Mouse (Mus musculus) kidney, postnatal 36 days (tissue): Measurements from ENCODE around the gene Slc35a3.
"Not testable (repeated sequence)": the region's sequence is repeated elsewhere in the genome, so short reads cannot be mapped to it uniquely, and the experiment has no call there.

Experiments used
- DNase-seq, 2 experiments: peaks; one replicate each; pipeline ENCODE4 v3.0.0; 2021 to 2022; ENCODE audit warnings: mixed read lengths in 2 of 2

The Slc35a3 gene

DNA sequence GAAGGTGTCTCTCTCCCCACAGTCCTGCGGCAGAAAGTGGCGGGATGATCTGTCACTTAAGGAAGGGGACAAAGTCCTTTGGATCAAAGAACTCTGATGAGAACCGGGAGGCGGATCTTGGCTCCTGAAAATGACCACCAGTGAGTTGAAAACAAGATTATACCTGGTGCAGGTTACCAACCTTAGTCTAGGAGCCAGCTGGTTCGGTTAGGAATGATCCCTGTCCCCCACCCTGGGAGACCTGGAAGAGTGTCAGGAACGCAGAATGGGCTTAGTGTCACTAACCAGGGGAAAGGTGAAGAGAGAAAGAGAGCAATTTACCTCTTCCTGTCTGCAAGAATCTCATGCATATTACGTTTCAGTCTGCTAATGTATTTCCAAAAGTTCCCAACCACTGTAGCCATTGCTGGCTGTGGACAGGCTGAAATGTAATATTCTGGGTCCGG is at the start of gene Slc35a3:
TSS of gene Slc35a3 (minus strand) at position 396 of the 446 bp plus-strand sequence.
- peak; percentile 77 to 78 for DNase-seq

DNA sequence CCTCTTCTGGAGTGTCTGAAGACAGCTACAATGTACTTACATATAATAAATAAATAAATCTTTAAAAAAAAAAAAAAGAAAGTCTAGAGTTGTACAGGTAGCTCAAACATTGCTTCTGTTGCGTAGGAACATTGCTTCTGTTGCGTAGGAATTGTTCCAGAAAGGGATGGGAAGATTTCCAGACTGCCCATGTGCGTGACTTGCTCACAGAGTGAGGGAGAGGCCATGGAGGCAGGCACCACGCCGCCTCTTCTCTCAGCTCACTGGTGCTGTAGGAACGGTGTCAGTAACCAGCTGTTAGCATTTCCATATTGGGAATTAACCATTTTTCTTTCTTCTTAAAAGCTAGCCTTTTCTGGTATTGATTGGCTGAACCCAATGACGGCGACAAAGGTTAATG is 40.2 kb upstream of the Slc35a3 start:
- no peak for DNase-seq

DNA sequence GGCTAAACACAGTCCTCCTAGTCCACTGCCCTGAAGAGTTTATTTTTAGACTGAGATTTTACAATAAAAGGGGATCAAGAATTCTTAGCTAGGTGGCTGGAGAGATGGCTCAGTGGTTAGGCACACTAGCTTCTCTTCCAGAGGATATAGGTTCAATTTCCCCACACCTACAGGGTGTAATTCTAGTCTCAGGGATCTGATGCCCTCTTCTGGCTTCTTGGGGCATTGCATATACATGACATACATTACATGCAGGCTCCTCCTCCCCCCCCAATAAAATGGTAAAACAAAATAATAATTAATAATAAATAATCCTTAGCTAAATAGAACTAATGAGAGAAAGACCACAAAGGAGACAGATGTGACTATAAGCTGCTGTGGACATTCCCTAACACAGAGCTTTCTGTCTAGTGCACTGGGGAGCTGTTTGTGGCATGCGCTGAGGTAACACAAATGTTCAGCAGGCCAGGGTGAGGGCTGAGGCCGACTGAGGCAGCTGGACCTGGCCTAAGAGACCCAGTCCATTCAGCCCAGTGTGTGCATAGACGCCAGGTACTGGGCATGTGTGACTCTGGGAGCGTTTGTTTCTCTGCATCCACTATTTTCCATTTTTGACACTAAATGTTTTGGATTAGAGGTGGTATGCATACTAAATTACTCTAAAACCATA is 38.7 kb upstream of the Slc35a3 start:
- peak; percentile 53 to 71 for DNase-seq

DNA sequence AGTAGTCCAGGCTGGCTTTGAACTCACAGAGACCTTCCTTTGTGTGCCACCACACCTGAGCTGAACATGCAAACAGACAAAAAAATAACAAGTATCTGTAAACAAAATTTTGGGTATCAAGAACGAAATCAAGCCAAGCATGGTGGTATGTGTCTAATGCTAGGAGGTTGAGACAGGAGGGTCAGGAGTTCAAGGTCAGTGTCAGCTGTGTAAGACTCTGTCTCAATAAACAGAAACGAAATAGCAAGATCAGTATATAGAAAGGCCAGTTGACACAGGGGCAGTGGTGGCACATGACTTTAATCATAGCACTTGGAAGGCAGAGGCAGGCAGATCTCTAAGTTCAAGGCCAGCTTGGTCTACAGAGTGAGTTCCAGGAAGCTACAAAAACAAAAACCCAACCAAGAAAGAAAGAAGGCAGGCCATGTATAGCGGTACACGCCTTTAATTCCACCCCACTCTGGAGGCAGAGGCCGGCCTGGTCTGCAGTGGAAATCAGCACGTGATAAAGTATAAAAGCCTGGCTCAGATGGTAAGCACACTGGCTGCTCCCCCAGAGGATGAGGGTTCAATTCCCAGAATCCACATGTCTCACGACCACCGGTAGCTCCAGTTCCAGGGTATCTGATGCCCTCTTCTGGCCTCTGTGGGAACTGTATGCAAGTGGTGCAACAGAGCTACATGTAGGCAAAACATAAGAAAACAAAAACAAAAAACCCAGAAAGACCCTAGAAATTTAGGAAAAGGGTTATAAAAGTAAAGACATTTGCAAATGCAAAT is 36.0 kb upstream of the Slc35a3 start:
- peak; percentile 34 to 74 for DNase-seq

DNA sequence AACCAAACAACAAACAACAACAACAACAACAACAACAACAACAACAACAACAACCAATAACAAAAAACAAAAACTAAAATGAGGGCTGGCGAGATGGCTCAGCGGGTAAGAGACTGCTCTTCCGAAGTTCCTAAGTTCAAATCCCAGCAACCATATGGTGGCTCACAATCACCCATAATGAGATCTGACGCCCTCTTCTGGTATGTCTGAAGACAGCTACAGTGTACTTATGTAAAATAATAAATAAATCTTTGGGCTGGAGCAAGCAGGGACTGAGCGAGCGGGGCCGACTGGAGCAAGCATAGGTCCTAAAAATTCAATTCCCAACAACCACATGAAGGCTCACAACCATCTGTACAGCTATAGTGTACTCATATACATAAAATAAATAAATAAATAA is 35.0 kb upstream of the Slc35a3 start:
- not testable (repeated sequence) for DNase-seq

DNA sequence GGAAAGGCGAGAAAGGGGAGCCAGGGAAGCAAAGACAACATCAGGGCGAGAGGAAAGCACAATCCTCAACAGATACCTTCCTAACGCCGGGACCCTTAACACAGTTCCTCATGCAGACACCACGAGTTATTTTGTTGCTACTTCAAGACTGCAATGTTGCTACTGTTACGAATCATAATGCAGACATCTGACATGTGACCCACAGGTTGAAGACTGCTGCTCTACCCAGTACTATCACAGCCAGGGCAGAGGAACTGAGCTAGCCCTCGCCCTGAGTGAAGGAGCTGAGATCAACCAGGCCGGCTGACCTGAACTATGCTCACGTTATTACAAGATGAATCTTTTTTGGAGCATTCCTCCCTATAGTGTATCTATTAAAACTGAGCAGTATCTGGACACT is 28.3 kb upstream of the Slc35a3 start:
- DNase-seq = no peak

DNA sequence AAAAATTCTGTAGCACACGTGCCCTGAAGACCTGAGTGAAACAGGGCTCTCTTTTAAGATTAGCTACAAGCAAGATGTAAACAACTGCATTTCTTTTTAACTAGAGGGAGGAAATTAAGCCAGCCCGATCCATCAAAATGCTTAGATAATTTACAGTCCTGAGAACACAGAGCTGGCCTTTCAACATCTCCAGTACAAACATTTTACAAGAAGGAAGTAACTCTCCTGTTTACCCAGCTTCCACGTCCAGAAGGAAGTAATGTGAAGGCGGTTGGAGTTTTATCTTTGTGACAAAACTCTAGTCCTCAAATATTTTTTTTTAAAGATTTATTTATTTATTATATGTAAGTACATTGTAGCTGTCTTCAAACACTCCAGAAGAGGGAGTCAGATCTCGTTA is 27.5 kb upstream of the Slc35a3 start:
- DNase-seq = no peak

DNA sequence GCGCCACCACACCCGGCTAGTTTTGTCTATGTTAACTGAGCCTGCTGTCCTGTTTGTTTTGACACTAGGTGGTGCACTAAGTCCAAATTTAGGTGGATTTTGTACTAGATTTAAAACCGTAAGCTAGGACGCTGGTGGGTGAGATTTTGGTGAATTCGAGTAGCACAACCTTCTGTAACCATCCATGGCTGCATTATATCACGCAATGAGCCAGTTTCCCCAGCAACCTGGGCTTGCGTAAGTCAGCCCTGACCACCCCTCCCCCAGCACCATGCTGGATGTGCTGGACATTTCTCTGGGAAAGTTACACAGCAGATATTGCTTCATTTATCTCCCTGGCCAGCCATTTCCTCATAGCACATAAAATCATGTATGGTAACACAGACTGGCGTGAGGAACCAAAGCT is 24.7 kb upstream of the Slc35a3 start:
- DNase-seq = peak in 1 of 2 experiments; percentile 14

DNA sequence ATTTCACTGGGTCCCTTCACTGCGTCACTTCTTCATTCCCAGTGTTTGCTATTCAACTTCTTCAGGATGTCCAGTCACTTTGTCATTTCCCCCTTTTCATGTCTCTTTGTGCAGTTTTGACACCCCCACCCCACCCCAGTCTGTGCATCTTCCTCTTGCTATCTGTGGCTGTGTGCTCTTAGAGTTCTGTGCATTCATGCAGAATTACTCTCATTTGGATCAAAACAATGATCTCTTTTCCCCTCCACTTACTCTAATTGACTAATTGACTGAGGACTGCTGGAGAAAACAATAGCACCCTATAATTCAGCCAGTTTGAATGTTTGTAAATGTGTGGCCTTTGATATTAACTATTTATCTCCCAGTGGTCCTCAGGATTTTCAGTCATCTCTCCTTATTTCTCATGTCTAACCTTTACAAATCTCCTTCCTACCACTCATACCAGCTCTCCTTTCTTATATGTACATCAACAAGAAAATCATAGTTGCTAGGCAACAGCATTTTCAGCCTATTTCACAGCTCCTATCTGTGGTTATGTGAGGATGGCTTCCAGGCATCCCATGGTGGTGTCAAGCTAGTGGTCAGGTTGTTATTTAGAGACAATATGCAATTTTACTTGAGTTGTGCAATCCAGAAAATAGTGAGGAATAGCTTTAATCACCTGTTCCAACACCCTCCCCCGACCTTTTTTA is 17.0 kb upstream of the Slc35a3 start:
- DNase-seq = no peak

DNA sequence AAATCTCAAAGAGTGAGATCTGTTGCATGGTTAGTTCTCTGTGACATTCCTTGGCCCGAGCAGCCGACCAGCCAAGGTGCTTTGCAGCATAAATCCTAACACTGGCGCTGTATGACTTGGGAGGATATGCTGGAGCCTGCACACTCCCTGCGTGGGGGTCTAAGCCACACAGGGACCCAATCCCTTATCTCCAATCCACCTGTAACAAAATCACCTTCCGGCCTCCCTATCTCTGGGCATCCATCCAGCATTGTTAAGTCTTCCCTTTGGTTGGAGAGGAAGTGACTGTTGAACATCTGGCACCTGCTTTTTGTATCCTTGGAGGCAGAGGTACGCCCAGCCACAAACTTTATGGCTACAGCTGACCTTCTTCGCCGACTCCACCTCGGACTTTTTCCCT is 14.2 kb upstream of the Slc35a3 start:
- no peak for DNase-seq

DNA sequence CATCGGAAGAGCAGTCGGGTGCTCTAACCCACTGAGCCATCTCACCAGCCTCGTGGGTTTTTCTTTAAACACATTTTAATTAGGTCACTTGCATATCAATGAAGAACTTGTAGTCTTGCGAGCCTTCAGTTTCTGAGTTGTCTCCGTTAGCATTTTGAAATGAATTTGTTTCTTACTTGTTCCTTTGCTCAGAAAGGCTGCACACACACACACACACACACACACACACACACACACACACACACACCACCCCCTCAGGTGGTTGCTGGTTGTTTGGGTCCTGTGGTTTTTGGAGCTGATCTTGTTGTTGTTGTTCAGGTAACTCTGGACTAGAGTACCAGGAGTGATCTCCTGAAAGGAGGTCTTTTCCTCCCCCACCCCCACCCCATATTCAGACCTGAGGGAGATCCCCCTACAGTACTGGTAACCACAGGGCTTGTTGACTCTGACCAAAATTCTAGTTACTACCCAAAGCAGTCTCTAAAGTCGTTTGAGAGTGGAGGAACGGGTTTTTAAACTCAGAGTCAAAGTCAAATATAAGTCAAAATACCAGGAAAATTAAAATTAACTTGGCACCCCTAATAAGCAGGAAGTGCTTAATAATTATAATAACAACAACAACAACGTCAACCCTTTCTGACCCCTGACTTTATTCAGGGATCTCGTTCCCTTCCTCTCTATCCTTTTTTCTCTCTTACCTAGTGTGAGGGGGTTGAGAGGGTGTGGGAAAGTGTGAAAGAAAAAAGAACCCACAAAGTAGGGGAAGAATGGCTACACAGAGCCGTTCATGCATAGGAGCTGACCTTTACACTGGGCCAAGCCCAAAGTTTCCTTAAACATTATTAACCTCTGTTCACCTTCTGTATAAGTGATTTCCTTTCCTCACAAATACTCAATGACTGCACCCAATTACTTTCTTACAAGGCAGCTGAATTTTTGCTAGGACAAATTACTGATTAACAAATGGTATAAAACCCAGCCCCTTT is 11.2 kb upstream of the Slc35a3 start:
- DNase-seq = no peak

DNA sequence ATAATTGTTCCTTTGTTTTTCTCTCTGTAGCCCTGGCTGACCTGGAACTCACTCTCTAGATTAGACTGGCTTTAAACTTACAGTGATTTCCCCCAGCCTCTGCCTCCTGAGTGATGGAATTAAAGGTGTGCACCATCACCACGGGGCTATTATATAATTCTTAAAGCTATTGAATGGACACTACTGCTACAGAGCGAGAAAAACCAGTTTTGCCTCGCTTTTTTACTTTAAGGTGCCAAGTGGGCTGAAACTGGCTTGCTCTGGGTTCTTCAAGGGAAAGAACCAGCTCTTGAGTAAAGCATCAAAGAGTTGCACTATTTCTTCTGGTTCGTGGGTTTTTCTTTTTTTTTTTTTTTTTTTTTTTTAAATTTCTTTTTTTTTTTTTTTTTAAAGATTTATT is 10.3 kb upstream of the Slc35a3 start:
- peak in 1 of 2 experiments; percentile 16 for DNase-seq

DNA sequence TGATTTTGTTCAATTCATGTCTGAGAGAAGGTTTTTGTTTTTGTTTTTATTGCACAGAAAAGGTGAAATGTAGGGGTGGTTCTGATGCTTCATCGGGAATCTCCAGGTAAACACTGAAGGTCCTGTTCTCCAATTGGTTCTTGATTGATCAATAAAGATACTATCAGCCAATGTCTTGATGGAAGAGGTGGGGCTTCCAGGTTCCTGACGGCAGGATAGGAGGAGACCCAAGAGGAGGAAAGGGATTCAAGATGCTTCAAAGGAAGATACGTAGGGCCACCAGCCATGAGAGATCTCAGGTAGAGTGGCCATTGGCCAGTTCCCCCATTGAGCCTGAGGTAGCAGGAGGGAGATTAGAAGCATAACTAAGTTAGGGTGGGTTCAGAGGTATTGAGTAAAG is 6.3 kb upstream of the Slc35a3 start:
- DNase-seq = no peak

DNA sequence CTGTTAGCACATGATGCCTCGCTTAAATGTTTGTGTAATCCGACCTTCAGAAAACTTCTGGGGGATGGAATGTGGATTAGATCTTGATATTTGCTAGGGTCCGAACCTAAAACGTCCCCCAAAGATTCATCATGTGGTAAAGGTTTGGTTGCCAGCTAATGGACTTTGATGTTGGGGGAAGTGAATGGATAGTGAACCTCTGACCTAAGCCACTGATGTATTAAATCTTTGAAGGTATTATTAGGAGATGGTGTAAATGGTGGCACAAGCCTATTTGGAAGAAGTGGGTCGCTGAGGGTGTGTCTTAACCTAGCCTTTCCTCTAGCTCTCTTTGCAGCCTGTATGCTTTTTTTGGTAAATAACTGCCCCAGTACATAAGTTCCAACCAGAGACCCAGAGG is 400 bp upstream of the Slc35a3 start:
- DNase-seq = peak; percentile 30 to 36

DNA sequence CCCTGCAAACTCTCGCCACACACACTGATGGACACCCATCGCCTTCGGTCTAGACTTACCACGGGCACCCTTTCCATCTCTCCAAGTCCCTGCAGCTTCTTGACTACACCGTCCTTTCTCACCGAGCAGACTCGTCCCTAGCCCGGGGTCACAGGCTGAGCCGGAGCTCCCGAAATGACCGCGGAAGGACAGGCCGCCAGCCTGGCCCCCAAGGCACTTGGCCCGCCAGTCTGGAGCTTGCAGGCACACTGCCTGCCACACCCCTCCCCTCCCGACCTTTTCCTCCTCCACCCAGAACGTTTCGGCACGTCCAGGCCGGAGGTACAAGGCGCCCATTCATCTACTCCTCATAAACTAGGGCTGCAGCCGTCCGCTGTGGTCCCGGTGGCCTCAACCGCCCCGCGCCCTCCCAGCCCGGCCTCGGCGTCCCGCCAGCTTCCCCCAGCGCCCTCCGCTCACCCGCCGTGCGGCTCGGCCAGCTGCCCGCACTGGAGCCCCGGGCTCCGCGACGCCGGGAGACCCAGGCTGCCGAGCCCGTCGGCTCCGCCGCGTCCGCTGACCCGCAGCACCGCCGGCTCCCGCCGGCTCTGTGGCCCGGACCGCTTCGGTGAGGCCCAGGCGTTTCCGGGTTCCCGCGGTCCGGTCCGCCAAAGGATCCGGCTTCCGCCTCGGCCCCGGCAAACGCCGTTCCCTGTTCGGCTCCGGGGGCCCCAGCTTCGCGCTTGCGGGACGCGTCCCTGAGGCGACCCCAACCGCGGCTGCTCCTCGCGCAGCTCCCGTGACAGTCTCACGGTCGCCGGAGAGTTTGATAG is 801 bp downstream of the Slc35a3 start:
- DNase-seq = peak; percentile 68 to 88

DNA sequence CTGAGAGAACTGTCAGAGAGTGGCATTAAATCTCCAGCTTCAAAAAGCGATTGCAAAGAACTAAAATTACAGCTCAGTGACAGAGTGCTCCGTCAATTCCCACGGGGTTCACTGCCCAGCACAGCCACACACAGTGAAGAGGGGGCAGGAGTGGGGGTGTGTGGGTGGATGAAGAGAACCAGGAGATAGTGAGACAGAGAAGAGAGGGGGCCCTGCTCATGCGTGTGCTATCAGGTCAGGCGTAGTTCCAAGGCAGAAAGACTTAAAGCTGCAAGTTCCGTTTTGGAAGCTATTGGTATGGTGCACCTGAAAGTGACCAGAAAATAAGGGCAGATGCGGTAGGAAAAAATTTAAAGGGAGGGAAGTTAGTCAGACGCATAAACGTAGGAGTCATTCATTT is 1.7 kb downstream of the Slc35a3 start:
- DNase-seq = no peak

DNA sequence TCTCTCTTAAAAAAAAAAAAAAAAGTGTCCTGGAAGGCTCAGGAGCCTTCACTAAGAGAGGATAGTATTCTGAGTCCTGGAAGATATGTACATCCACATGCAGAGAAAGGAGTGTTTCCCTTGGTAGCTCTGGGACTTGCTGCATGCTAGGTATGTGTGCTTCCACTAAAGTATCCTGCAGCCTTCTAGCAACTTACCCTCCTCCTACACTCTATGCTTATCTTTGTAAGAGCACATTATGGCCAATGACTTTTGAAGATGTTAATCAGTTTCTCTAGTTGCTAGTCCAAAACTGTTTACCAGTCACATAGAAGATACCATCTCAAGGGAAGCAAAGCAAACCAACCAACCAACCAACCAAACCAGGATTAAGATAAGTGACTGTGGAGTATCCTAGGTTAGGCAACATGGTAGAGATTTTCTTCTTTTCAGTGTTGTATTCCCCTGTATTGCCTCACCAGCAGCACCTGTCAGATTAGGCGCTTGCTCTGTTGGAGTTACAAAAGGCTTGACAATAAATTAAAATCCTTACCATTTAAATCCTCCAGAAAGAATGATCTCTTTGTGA is 6.9 kb downstream of the Slc35a3 start:
- DNase-seq = no peak

DNA sequence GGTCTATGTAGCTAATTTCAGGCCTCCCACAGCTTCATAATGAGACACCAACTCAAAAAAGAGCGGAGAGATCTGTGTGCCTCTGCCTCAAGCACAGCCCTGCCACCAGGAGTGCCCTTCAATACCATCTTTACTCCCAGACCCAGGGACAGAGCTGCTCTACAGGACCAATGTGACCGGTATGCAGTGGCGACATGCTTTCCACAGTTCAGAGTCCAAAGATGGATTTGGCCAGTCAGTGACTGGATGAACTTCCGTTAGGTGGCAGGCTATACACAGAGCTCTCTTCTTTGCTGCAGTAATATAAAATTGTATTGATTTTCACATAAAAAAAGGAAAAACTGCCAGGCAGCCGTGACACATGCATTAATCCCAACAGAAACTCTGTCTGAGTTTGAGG is 8.8 kb downstream of the Slc35a3 start:
- peak; percentile 28 to 42 for DNase-seq

DNA sequence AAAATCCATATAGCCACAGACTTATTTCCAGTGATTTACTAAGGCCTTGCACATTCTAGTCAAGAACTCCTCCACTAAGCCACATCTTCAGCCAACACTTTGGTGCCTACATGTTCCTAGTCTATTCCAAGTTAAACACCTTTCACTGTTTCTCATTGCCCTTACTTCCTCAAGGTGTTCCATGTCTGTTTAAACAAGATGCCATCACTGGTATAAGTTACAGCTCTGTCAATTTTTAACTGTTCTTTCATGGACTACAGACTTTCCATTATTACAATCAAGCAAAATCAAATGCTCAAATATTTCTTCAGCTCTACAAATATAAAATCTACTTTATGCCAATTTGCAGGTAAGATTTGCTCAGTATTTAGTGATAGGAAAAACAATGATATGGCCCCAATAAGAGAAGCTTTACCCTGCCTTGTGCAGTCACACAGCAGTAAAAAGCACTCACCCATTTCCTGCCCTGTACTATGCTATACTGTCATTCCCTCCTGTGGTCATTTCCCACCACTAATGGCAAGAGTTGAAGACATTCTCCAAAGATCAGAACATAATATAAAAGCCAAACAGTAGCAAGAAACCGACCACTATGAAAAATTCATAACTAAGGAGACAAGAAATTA is 9.9 kb downstream of the Slc35a3 start:
- DNase-seq = no peak

DNA sequence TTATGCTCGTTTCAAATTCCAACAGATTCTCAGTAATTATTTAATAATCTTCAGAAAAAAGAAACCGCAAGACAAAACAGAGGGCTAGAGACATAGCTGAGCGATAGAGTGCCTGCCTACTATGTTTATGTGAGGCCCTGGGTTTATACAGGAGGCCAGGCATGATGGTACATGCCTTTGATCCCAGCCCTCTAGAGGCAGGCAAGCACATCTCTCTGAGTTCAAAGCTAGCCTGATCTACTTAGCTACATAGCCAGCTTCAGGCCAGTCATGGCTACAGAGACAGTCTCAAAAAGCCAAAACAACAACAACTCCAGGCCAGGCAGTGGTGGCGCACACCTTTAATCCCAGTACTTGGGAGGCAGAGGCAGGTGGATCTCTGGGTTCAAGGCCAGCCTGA is 11.0 kb downstream of the Slc35a3 start:
- no peak for DNase-seq

DNA sequence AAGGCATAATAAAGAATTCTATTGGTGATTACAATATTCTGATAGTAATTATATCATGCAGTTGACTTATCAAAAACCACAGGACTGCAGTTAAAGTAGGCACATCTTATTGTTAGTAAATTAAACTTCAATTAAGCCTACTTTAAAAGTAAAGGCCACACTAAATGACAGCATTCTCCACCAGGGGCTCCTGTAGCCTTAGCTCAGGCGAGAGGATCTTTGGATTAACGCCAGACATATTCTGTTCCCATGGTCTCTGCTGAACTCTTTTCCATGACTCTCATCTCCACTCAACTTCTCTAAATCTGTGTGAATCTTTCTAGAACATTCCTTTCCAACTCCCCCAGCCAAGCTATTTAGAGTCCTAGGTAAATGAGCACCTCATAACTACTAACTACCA is 13.8 kb downstream of the Slc35a3 start:
- DNase-seq = peak in 1 of 2 experiments; percentile 20
